Mouse (Mus musculus): Measurements from ENCODE around the gene Pcsk4. TPM values are rescaled to one million over a fixed set of nuclear protein-coding genes. Genes with fewer than 3 reads are reported as not detected.

Pcsk4 gene
- polyA plus RNA-seq, 1 experiment from 2014 or later: 8.1 TPM

DNA sequence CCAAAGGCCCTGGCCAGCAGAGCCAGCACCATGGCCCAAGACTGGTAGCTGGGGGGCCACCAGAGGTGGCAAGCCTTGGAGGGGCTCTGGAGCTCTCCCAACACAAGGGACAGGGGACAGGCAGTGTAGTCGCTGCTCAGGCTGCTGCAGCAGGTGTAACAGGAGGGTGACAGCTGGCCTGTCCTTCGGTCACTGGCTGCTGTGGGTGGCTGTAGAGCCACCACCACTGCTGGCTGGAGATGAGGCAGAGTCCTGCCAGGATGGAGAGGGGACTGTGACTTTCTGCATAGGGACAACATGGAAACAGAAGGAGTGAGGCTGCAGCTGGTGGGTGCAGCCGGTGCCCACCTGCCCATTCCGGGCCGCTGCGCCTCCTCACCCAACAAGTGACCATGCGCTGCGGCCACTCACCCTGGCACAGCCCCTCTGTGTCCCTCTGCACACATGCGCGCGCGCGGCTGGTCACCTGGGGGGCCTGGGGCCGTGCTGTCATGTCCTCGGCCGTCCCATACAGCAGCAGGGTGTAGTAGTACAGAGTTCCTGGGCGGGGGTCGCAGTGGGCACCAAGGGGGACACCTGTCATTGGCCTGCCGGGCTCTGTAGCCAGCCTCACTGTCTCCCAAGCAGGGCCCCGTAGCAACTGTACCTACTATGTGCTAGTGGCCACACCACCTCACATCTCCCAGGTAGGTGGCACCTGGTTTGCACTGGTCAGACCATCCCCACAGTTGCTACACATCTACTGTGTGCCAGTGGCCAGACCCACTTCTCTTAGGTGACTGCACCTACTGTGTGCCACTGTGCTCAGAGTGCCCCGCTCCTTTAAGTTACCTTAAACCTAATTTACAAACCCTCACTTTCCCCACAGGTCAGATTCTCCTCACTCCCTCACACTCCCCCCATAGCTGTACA is 7.4 kb downstream of the Pcsk4 start:
- H3K4me1 ChIP-seq (ENCODE audit: control insufficient read depth, insufficient read depth, low read length): peaks cover 18% of the 10 kb centered on the region

GRCm38 (mm10) chr10:80321014-80321669 is 8.2 kb downstream of the Pcsk4 start:
- Histone ChIP-seq H3K9ac (ENCODE audit: low read depth, low read length) (no peak overlapping the region), H3K27me3 (ENCODE audit: control insufficient read depth, insufficient read depth, low read length) (peaks cover 16% of the 10 kb centered on the region), H3K4me2 (replicated peaks; ENCODE audit: low read depth, low read length) (no peak overlapping the region), H3K36me3 (ENCODE audit: control insufficient read depth, insufficient read depth, low read length) (peaks cover 11% of the 10 kb centered on the region; the same call in 1 of the 2 replicates), H3K4me1 (ENCODE audit: control insufficient read depth, insufficient read depth, low read length) (peaks cover 18% of the 10 kb centered on the region), H3K4me3 (ENCODE audit: low read length) (no peak overlapping the region), H3K9me3 (ENCODE audit: control insufficient read depth, low read length) (no peaks in the 10 kb centered on the region), H3K27ac (ENCODE audit: low read depth, low read length) (no peak overlapping the region)
- no peak for ATAC-seq (ENCODE audit: low FRiP score, low TSS enrichment)
- WGBS: 74% methylated on average over 6 of the region's 6 CpGs

More for the DNA sequence above, 7.4 kb downstream of the Pcsk4 start:
- peaks cover 8% of the 10 kb centered on the region; the same call in 1 of the 2 replicates for H3K27me3 ChIP-seq (ENCODE audit: control insufficient read depth, insufficient read depth, low read length)
- 92% methylated on average over 21 of the region's 21 CpGs for WGBS
- peak overlapping the region; percentile 97 for H3K4me2 ChIP-seq (replicated peaks; ENCODE audit: low read depth, low read length)
- H3K9me3 ChIP-seq (ENCODE audit: control insufficient read depth, low read length): no peaks in the 10 kb centered on the region
- peak overlapping the region; percentile 56 for H3K4me3 ChIP-seq (ENCODE audit: low read length)
- H3K9ac ChIP-seq (ENCODE audit: low read depth, low read length): no peak overlapping the region
- peaks cover 11% of the 10 kb centered on the region; the same call in 1 of the 2 replicates for H3K36me3 ChIP-seq (ENCODE audit: control insufficient read depth, insufficient read depth, low read length)
- H3K27ac ChIP-seq (ENCODE audit: low read depth, low read length): no peak overlapping the region
- ATAC-seq (ENCODE audit: low FRiP score, low TSS enrichment): no peak

DNA sequence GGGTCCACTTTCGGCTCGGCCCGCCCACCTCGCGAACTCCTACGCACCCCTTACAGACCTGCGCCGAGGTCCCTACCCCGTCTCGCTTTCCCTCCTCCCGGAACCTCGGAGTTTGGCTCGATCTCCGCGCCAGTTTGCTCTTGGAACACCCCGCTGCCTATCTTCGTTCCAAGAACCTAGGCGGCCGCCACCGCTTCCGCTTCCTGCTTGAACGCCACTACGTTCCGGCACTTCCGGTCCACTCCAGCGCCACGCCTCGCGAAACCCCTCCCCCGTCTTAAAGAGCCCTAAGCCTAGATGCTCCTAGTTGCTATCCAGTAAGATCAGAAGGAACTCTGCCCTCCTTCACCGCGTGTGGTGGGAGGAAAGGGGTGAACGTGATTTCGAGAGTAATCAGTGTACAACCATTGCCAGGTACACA is 8.9 kb downstream of the Pcsk4 start, which contains the start of gene 2310011J03Rik:
2310011J03Rik (minus strand) TSS at position 198 of the 421 bp plus-strand sequence.
- Histone ChIP-seq H3K36me3 (ENCODE audit: control insufficient read depth, insufficient read depth, low read length) (peaks cover 11% of the 10 kb centered on the region; the same call in 1 of the 2 replicates), H3K27me3 (ENCODE audit: control insufficient read depth, insufficient read depth, low read length) (peaks cover 24% of the 10 kb centered on the region), H3K9ac (ENCODE audit: low read depth, low read length) (peak within 1 kb of the TSS; percentile 83), H3K4me3 (ENCODE audit: low read length) (peak within 1 kb of the TSS; percentile 90), H3K4me1 (ENCODE audit: control insufficient read depth, insufficient read depth, low read length) (peaks cover 18% of the 10 kb centered on the region), H3K4me2 (replicated peaks; ENCODE audit: low read depth, low read length) (peak within 1 kb of the TSS; percentile 79), H3K9me3 (ENCODE audit: control insufficient read depth, low read length) (no peaks in the 10 kb centered on the region), H3K27ac (ENCODE audit: low read depth, low read length) (peak within 1 kb of the TSS; percentile 74; the same call in 1 of the 2 replicates)
- ATAC-seq (ENCODE audit: low FRiP score, low TSS enrichment): peak; percentile 32; the same call in 1 of the 2 replicates
- 0% methylated on average over 34 of the region's 34 CpGs for WGBS

GRCm38 (mm10) chr10:80317011-80317410 is 12.3 kb downstream of the Pcsk4 start:
- Histone ChIP-seq H3K36me3 (ENCODE audit: control insufficient read depth, insufficient read depth, low read length) (peaks cover 11% of the 10 kb centered on the region; the same call in 1 of the 2 replicates), H3K9me3 (ENCODE audit: control insufficient read depth, low read length) (no peaks in the 10 kb centered on the region), H3K4me1 (ENCODE audit: control insufficient read depth, insufficient read depth, low read length) (peaks cover 9% of the 10 kb centered on the region), H3K27me3 (ENCODE audit: control insufficient read depth, insufficient read depth, low read length) (peaks cover 57% of the 10 kb centered on the region), H3K4me3 (ENCODE audit: low read length) (no peak overlapping the region), H3K4me2 (replicated peaks; ENCODE audit: low read depth, low read length) (no peak overlapping the region), H3K27ac (ENCODE audit: low read depth, low read length) (no peak overlapping the region), H3K9ac (ENCODE audit: low read depth, low read length) (no peak overlapping the region)
- 40% methylated on average over 10 of the region's 10 CpGs for WGBS
- no peak for ATAC-seq (ENCODE audit: low FRiP score, low TSS enrichment)

DNA sequence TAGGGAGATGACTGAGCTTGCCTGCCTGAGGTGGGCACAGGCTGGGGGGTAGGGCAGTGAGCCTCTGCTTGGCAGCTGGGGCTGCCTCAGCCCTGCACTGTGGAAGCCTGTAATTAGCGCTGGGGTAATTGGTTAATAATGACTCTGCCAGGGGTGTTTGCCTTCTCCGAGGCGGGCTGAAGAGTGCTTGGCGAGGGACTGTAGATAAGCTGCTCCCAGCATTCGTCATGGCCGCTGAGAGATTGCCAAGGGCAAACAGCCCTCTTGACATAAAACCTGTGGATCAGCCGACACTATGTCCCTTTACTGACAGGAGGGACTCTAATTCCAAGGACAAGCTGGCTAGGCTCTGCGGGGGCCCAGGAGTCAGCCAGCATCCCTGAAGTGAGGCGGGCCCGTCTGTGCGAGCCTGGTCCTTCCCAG is 12.9 kb downstream of the Pcsk4 start:
- Histone ChIP-seq H3K4me3 (ENCODE audit: low read length) (no peak overlapping the region), H3K36me3 (ENCODE audit: control insufficient read depth, insufficient read depth, low read length) (peaks cover 11% of the 10 kb centered on the region; the same call in 1 of the 2 replicates), H3K4me2 (replicated peaks; ENCODE audit: low read depth, low read length) (no peak overlapping the region), H3K27ac (ENCODE audit: low read depth, low read length) (no peak overlapping the region), H3K27me3 (ENCODE audit: control insufficient read depth, insufficient read depth, low read length) (peaks cover 64% of the 10 kb centered on the region), H3K4me1 (ENCODE audit: control insufficient read depth, insufficient read depth, low read length) (peaks cover 9% of the 10 kb centered on the region), H3K9ac (ENCODE audit: low read depth, low read length) (no peak overlapping the region), H3K9me3 (ENCODE audit: control insufficient read depth, low read length) (no peaks in the 10 kb centered on the region)
- ATAC-seq (ENCODE audit: low FRiP score, low TSS enrichment): no peak
- WGBS: 20% methylated on average over 11 of the region's 11 CpGs

- Histone ChIP-seq H3K27me3 (ENCODE audit: control insufficient read depth, insufficient read depth, low read length) (peaks cover 68% of the 10 kb centered on the region), H3K9ac (ENCODE audit: low read depth, low read length) (no peak overlapping the region)
Observed at GRCm38 (mm10) chr10:80315315-80315714, 14.0 kb downstream of the Pcsk4 start.

DNA sequence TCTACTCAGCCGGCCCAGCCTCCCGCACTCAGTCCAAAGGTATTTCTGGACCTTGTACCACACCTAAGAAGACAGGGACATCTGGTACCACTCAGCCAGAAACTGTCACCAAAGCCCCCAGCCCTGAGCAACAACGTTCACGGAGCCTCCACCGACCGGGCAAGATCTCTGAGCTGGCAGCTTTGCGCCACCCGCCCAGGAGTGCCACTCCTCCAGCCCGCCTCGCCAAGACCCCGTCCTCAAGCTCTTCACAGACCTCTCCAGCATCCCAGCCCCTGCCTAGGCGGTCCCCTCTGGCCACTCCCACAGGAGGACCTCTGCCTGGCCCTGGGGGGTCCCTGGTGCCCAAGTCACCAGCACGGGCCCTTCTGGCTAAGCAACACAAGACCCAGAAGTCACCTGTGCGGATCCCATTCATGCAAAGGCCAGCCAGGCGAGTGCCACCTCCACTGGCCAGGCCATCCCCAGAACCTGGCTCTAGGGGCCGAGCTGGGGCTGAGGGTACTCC is 14.8 kb downstream of the Pcsk4 start:
- Histone ChIP-seq H3K4me3 (ENCODE audit: low read length) (no peak overlapping the region), H3K9ac (ENCODE audit: low read depth, low read length) (no peak overlapping the region), H3K36me3 (ENCODE audit: control insufficient read depth, insufficient read depth, low read length) (peaks cover 11% of the 10 kb centered on the region; the same call in 1 of the 2 replicates), H3K4me1 (ENCODE audit: control insufficient read depth, insufficient read depth, low read length) (peaks cover 4% of the 10 kb centered on the region), H3K9me3 (ENCODE audit: control insufficient read depth, low read length) (no peaks in the 10 kb centered on the region), H3K27ac (ENCODE audit: low read depth, low read length) (no peak overlapping the region), H3K4me2 (replicated peaks; ENCODE audit: low read depth, low read length) (no peak overlapping the region), H3K27me3 (ENCODE audit: control insufficient read depth, insufficient read depth, low read length) (peaks cover 70% of the 10 kb centered on the region)
- WGBS: 54% methylated on average over 16 of the region's 16 CpGs
- ATAC-seq (ENCODE audit: low FRiP score, low TSS enrichment): no peak

More at GRCm38 (mm10) chr10:80315315-80315714, 14.0 kb downstream of the Pcsk4 start:
- Histone ChIP-seq H3K9me3 (ENCODE audit: control insufficient read depth, low read length) (no peaks in the 10 kb centered on the region), H3K4me3 (ENCODE audit: low read length) (no peak overlapping the region), H3K36me3 (ENCODE audit: control insufficient read depth, insufficient read depth, low read length) (peaks cover 11% of the 10 kb centered on the region; the same call in 1 of the 2 replicates), H3K4me2 (replicated peaks; ENCODE audit: low read depth, low read length) (no peak overlapping the region), H3K4me1 (ENCODE audit: control insufficient read depth, insufficient read depth, low read length) (peaks cover 6% of the 10 kb centered on the region), H3K27ac (ENCODE audit: low read depth, low read length) (no peak overlapping the region)
- WGBS: 42% methylated on average over 27 of the region's 27 CpGs
- no peak for ATAC-seq (ENCODE audit: low FRiP score, low TSS enrichment)

DNA sequence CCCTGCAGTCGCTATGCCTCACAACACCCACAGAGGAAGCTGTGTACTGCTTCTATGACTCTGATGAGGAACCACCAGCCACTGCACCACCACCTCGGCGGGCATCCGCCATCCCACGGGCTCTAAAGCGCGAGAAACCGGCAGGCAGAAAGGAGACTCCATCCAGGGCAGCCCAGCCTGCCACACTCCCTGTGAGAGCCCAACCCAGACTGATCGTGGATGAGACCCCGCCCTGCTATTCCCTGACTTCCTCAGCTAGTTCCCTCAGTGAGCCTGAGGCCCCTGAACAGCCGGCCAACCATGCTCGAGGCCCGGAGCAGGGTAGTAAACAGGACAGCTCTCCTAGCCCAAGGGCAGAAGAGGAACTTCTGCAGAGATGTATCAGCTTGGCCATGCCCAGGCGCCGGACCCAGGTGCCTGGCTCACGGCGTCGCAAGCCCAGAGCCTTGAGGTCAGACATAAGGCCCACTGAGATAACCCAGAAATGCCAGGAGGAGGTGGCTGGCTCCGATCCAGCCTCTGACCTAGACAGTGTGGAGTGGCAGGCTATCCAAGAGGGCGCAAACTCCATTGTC is 15.6 kb downstream of the Pcsk4 start:
- Histone ChIP-seq H3K4me3 (ENCODE audit: low read length) (no peak overlapping the region), H3K9ac (ENCODE audit: low read depth, low read length) (no peak overlapping the region), H3K27ac (ENCODE audit: low read depth, low read length) (no peak overlapping the region), H3K9me3 (ENCODE audit: control insufficient read depth, low read length) (no peaks in the 10 kb centered on the region), H3K36me3 (ENCODE audit: control insufficient read depth, insufficient read depth, low read length) (peaks cover 9% of the 10 kb centered on the region; the same call in 1 of the 2 replicates), H3K27me3 (ENCODE audit: control insufficient read depth, insufficient read depth, low read length) (peaks cover 70% of the 10 kb centered on the region), H3K4me1 (ENCODE audit: control insufficient read depth, insufficient read depth, low read length) (no peaks in the 10 kb centered on the region), H3K4me2 (replicated peaks; ENCODE audit: low read depth, low read length) (no peak overlapping the region)
- 38% methylated on average over 18 of the region's 20 CpGs for WGBS
- ATAC-seq (ENCODE audit: low FRiP score, low TSS enrichment): no peak; the same call in 1 of the 2 replicates
